Mouse (Mus musculus): ENCODE results near the gene Snx13. TPM values are rescaled to one million over a fixed set of nuclear protein-coding genes. Genes with fewer than 3 reads are reported as not detected.

Snx13 gene
- polyA plus RNA-seq, 1 experiment from 2014 or later, result 52.3 TPM

GRCm38 (mm10) chr12:35191698-35192425 is 144.9 kb downstream of the Snx13 start:
- H3K4me3 ChIP-seq (ENCODE audit: inconsistent target), result no peak overlapping the region
- WGBS (ENCODE audit: missing documents), result 56% methylated on average over 17 of the region's 17 CpGs
- no peaks in the 10 kb centered on the region for H3K79me2 ChIP-seq (ENCODE audit: inconsistent target)
- no peak overlapping the region for H3K27ac ChIP-seq
- H3K36me3 ChIP-seq (ENCODE audit: inconsistent target), result no peaks in the 10 kb centered on the region

DNA sequence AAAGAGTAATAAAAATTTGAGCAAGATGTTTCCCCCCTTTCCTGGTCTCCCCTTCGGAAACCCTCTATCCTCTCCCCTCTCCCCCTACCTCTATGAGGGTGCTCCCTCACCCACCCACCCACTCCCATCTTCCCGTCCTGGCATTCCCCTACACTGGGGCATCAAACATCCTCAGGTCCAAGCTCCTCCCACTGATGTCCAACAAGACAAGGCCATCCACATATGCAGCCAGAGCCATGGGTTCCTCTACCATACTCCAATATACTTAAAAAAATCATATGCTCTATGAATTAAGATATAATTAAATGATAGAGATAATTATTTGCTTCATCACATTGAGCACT is 145.4 kb downstream of the Snx13 start:
- WGBS (ENCODE audit: missing documents), result 38% methylated on average over 2 of the region's 2 CpGs
- no peak overlapping the region for H3K27ac ChIP-seq
- no peaks in the 10 kb centered on the region for H3K79me2 ChIP-seq (ENCODE audit: inconsistent target)
- H3K36me3 ChIP-seq (ENCODE audit: inconsistent target), result no peaks in the 10 kb centered on the region
- no peak overlapping the region for H3K4me3 ChIP-seq (ENCODE audit: inconsistent target)

Other genes with a start within 250 kb of the Snx13 start
- 2.4 to 14.1 TPM (median 2.6 TPM) in 3 replicates for gene Hdac9, start 130.1 kb upstream of the Snx13 start, polyA plus RNA-seq (2018)
- not detected in 3 replicates for gene Prps1l1, start 62.4 kb upstream of the Snx13 start, polyA plus RNA-seq (2018)

All from macrophage (primary cell).